Mouse (Mus musculus) hindbrain, embryonic 15.5 days (tissue): ENCODE results near the gene Slc26a5. TPM values are rescaled to one million over a fixed set of nuclear protein-coding genes. Genes with fewer than 3 reads are reported as not detected.

Experiments
- ATAC-seq: fragments of 200-750 bp; cut with Nextera tagmentation; 2 replicates; pipeline ENCODE4 v1.8.0; 2017; ENCODE audit warnings: low read depth, moderate number of reproducible peaks, moderate TSS enrichment; ENCODE audit not compliant: low FRiP score
- H3K27ac ChIP-seq: fragments of 300-500 bp; sonication (generic); replicated peaks from 2 replicates; pipeline ENCODE4 v1.5.1; 2015; ENCODE audit warnings: mild to moderate bottlenecking, inconsistent platforms
- H3K27me3 ChIP-seq: fragments of 300-500 bp; sonication (generic); 2 replicates; pipeline ENCODE4 v1.6.1; 2015; ENCODE audit warnings: control low read depth, inconsistent platforms
- H3K36me3 ChIP-seq: fragments of 300-500 bp; sonication (generic); 2 replicates; pipeline ENCODE4 v1.6.1; 2015; ENCODE audit warnings: control low read depth, inconsistent platforms
- H3K4me1 ChIP-seq: fragments of 300-500 bp; sonication (generic); replicated peaks from 2 replicates; pipeline ENCODE4 v1.6.1; 2015; ENCODE audit warnings: control low read depth, inconsistent platforms
- H3K4me2 ChIP-seq: fragments of 300-500 bp; sonication (generic); 2 replicates; pipeline ENCODE4 v1.6.1; 2015; ENCODE audit warnings: moderate library complexity, mild to moderate bottlenecking, inconsistent platforms
- H3K4me3 ChIP-seq: fragments of 300-500 bp; sonication (generic); 2 replicates; pipeline ENCODE4 v1.5.1; 2015; ENCODE audit warnings: mild to moderate bottlenecking, inconsistent platforms
- H3K9ac ChIP-seq: fragments of 300-500 bp; sonication (generic); 2 replicates; pipeline ENCODE4 v1.6.1; 2015; ENCODE audit warnings: inconsistent platforms
- H3K9me3 ChIP-seq: fragments of 300-500 bp; sonication (generic); 2 replicates; pipeline ENCODE4 v1.6.1; 2016; ENCODE audit warnings: control low read depth, inconsistent platforms
- WGBS: fragments of 180-500 bp; shearing (Covaris S2); methylation state at CpG from one replicate; pipeline ENCODE4 v1.1.7; 2015; 5-methylcytosine and 5-hydroxymethylcytosine counted together
- polyA plus RNA-seq: library from polyadenylated mRNA; unstranded; fragments of >200 nt; fragmentation: Nextera tagmentation; extraction: Ambion mirVana; gene quantifications from 2 replicates; pipeline ENCODE4 v1.2.1, GENCODE M21; 2015

The Slc26a5 gene
- 0.09 and 0.14 TPM in 2 replicates for polyA plus RNA-seq

DNA sequence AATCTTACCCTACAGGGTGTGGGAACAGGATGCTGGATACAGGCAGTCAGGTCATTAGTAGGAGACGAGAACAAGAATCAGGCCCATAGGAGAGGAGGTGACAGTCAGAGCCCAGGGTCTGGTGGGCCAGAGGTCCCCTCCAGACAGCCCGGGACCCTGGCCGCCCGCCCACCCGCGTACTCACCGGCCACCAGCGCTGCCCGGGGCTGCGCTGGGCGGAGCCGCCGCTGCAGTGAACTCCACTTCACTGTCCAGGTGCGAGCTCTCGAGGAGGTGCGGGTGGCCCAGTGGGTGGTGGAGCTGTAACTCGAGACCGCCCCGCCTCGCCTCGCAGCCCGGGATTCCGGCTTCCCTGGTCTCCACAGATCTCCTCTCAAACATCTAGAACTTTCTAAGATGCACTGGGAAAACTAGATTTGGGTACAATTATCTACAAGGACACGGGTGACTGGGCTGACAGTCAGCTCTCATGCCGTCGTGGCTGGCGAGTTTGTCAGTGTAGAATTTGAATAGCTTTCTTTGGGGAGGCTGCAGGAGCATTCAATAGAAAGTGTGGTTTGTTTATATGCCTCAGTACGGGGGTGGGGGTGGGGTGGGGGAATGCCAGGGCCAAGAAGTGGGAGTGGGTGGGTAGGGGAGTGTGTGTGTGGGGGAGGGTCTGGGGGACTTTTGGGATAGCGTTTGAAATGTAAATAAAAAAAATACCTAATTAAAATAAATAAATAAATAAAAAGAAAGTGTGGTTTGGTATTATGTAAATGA, at the start of gene Slc26a5:
Gene Slc26a5 (minus strand): TSS at position 259 of the 762 bp plus-strand sequence.
- H3K4me2 ChIP-seq = peak within 1 kb of the TSS; percentile 83
- WGBS = 1% methylated on average over 29 of the region's 29 CpGs
- peaks cover 13% of the 10 kb centered on the region for H3K4me1 ChIP-seq
- no peaks in the 10 kb centered on the region for H3K36me3 ChIP-seq
- H3K27ac ChIP-seq = no peak within 1 kb of the TSS; the same call in 1 of the 2 replicates
- H3K4me3 ChIP-seq = peak within 1 kb of the TSS; percentile 43
- H3K27me3 ChIP-seq = peaks cover 9% of the 10 kb centered on the region; the same call in 1 of the 2 replicates
- no peaks in the 10 kb centered on the region for H3K9me3 ChIP-seq
- 0 out of 2 replicates have a peak within 1 kb of the TSS, but pooled peaks have one; percentile 16 for H3K9ac ChIP-seq
- peak; percentile 80; the same call in 1 of the 2 replicates for ATAC-seq

GRCm38 (mm10) chr5:21914776-21915175, 49.4 kb upstream of the Slc26a5 start:
- 86% methylated on average over 3 of the region's 3 CpGs for WGBS
- Histone ChIP-seq H3K4me3 (no peak overlapping the region), H3K4me2 (no peak overlapping the region), H3K27me3 (no peaks in the 10 kb centered on the region), H3K9me3 (no peaks in the 10 kb centered on the region), H3K36me3 (no peaks in the 10 kb centered on the region), H3K27ac (no peak overlapping the region), H3K9ac (no peak overlapping the region), H3K4me1 (no peaks in the 10 kb centered on the region)
- ATAC-seq = no peak

- H3K4me3 ChIP-seq = no peak overlapping the region
- H3K36me3 ChIP-seq = no peaks in the 10 kb centered on the region
- H3K9ac ChIP-seq = no peak overlapping the region
- no peaks in the 10 kb centered on the region for H3K27me3 ChIP-seq
- 87% methylated on average over 23 of the region's 23 CpGs for WGBS
- no peak overlapping the region for H3K4me2 ChIP-seq
- no peak overlapping the region for H3K27ac ChIP-seq
- H3K9me3 ChIP-seq = no peaks in the 10 kb centered on the region
- ATAC-seq = no peak
- H3K4me1 ChIP-seq = no peaks in the 10 kb centered on the region
Observed at GRCm38 (mm10) chr5:21912835-21913530, 47.6 kb upstream of the Slc26a5 start.

GRCm38 (mm10) chr5:21910726-21911125, 45.3 kb upstream of the Slc26a5 start:
- no peaks in the 10 kb centered on the region for H3K27me3 ChIP-seq
- H3K4me2 ChIP-seq = no peak overlapping the region
- H3K9me3 ChIP-seq = no peaks in the 10 kb centered on the region
- H3K4me1 ChIP-seq = no peaks in the 10 kb centered on the region
- H3K36me3 ChIP-seq = no peaks in the 10 kb centered on the region
- no peak overlapping the region for H3K9ac ChIP-seq
- no peak for ATAC-seq
- H3K4me3 ChIP-seq = no peak overlapping the region
- no peak overlapping the region for H3K27ac ChIP-seq
- WGBS = 95% methylated on average over 12 of the region's 12 CpGs

- no peaks in the 10 kb centered on the region for H3K4me1 ChIP-seq
- ATAC-seq = no peak
- H3K36me3 ChIP-seq = no peaks in the 10 kb centered on the region
- no peak overlapping the region for H3K4me2 ChIP-seq
- H3K27ac ChIP-seq = no peak overlapping the region
- no peaks in the 10 kb centered on the region for H3K27me3 ChIP-seq
- no peak overlapping the region for H3K4me3 ChIP-seq
- no peaks in the 10 kb centered on the region for H3K9me3 ChIP-seq
- H3K9ac ChIP-seq = no peak overlapping the region
- 84% methylated on average over 3 of the region's 3 CpGs for WGBS
Observed at GRCm38 (mm10) chr5:21909713-21910112, 44.3 kb upstream of the Slc26a5 start.

DNA sequence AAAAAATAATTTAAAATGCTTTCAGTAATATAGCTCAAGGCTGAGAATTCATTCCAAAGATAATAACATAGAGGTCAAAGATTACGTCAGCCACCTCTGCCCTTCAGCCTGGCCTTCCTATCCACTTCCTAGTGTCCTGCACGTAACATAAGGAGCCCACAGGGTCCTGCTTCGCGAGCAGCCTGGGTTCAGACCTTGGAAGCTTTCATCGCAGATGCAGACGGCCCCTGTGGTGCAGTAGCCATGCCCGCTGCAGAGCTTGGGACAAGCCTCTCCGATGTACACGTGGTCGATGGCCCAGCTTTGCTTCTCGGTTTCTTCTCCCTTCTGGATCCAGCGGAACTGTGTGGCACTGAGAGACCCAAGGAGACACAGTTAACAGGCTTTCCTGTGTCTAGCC, 36.0 kb upstream of the Slc26a5 start:
- 72% methylated on average over 12 of the region's 12 CpGs for WGBS
- H3K4me2 ChIP-seq = no peak overlapping the region
- ATAC-seq = no peak
- H3K36me3 ChIP-seq = no peaks in the 10 kb centered on the region
- H3K9ac ChIP-seq = no peak overlapping the region
- no peak overlapping the region for H3K4me3 ChIP-seq
- H3K9me3 ChIP-seq = no peaks in the 10 kb centered on the region
- no peaks in the 10 kb centered on the region for H3K27me3 ChIP-seq
- H3K27ac ChIP-seq = no peak overlapping the region
- H3K4me1 ChIP-seq = 0 out of 2 replicates have a peak, but pooled peaks cover 7% of the 10 kb centered on the region

DNA sequence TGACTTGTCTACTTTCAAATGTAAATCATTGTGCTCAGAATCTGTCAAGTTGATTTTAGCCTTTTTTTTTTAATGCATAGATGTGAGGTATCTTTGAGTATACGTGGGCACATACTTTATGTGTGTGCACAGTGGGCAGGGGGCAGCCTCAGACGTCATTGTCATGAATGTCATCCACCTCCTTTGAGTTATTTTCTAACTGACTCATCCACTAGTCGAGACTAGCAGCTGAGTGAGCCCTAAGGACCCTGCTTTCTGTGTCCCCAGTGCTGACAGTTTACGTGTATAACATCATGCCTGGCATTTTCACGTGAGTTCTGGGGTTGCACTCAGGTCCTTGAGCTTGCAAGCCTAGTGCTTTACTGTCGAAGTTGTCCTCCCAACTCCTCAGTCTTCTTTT, 35.5 kb upstream of the Slc26a5 start:
- H3K27me3 ChIP-seq = no peaks in the 10 kb centered on the region
- H3K4me2 ChIP-seq = no peak overlapping the region
- ATAC-seq = no peak
- no peak overlapping the region for H3K4me3 ChIP-seq
- H3K36me3 ChIP-seq = no peaks in the 10 kb centered on the region
- H3K9ac ChIP-seq = no peak overlapping the region
- H3K27ac ChIP-seq = no peak overlapping the region
- 0 out of 2 replicates have a peak, but pooled peaks cover 7% of the 10 kb centered on the region for H3K4me1 ChIP-seq
- WGBS = 75% methylated on average over 6 of the region's 6 CpGs
- H3K9me3 ChIP-seq = no peaks in the 10 kb centered on the region

- Histone ChIP-seq H3K36me3 (no peaks in the 10 kb centered on the region), H3K4me3 (no peak overlapping the region), H3K4me1 (0 out of 2 replicates have a peak, but pooled peaks cover 7% of the 10 kb centered on the region), H3K27me3 (no peaks in the 10 kb centered on the region), H3K9me3 (no peaks in the 10 kb centered on the region), H3K4me2 (no peak overlapping the region), H3K9ac (no peak overlapping the region), H3K27ac (no peak overlapping the region)
- WGBS = 83% methylated on average over 6 of the region's 6 CpGs
- ATAC-seq = no peak
Observed at GRCm38 (mm10) chr5:21898875-21899274, 33.5 kb upstream of the Slc26a5 start.

GRCm38 (mm10) chr5:21896586-21896985, 31.2 kb upstream of the Slc26a5 start:
- Histone ChIP-seq H3K4me2 (no peak overlapping the region), H3K4me3 (no peak overlapping the region), H3K27ac (no peak overlapping the region), H3K27me3 (no peaks in the 10 kb centered on the region), H3K9me3 (no peaks in the 10 kb centered on the region), H3K36me3 (no peaks in the 10 kb centered on the region), H3K4me1 (0 out of 2 replicates have a peak, but pooled peaks cover 7% of the 10 kb centered on the region), H3K9ac (no peak overlapping the region)
- ATAC-seq = no peak
- 76% methylated on average over 14 of the region's 14 CpGs for WGBS

GRCm38 (mm10) chr5:21894168-21894567, 28.8 kb upstream of the Slc26a5 start:
- H3K27me3 ChIP-seq = no peaks in the 10 kb centered on the region
- H3K4me1 ChIP-seq = no peaks in the 10 kb centered on the region
- no peak overlapping the region for H3K27ac ChIP-seq
- H3K4me2 ChIP-seq = no peak overlapping the region
- ATAC-seq = no peak
- H3K9ac ChIP-seq = no peak overlapping the region
- H3K4me3 ChIP-seq = no peak overlapping the region
- no peaks in the 10 kb centered on the region for H3K36me3 ChIP-seq
- WGBS = 90% methylated on average over 3 of the region's 3 CpGs
- H3K9me3 ChIP-seq = no peaks in the 10 kb centered on the region

DNA sequence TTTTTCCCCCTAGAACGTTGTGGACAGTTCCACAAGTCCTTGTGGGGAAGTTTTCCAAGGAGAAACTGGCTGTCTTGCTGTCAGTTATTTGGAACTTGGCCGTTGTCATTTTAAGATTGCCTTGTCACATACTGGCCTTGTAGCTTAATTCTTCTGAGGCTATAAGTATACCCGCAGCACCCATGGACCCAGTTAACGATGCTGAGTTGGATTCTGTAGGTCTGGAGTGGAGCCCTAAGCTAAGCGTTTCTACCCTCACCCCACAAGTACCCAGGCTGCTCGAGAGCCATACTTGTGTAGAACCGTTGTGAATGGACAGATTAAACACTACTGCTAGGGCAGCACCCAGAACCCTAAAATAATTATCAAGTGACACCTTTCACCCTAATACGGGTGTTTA, 1.3 kb upstream of the Slc26a5 start:
- peaks cover 9% of the 10 kb centered on the region; the same call in 1 of the 2 replicates for H3K27me3 ChIP-seq
- H3K4me2 ChIP-seq = peak overlapping the region; percentile 83
- peaks cover 13% of the 10 kb centered on the region for H3K4me1 ChIP-seq
- no peak for ATAC-seq
- no peak overlapping the region for H3K27ac ChIP-seq
- 75% methylated on average over 8 of the region's 8 CpGs for WGBS
- no peak overlapping the region for H3K9ac ChIP-seq
- H3K9me3 ChIP-seq = no peaks in the 10 kb centered on the region
- H3K4me3 ChIP-seq = no peak overlapping the region
- no peaks in the 10 kb centered on the region for H3K36me3 ChIP-seq

DNA sequence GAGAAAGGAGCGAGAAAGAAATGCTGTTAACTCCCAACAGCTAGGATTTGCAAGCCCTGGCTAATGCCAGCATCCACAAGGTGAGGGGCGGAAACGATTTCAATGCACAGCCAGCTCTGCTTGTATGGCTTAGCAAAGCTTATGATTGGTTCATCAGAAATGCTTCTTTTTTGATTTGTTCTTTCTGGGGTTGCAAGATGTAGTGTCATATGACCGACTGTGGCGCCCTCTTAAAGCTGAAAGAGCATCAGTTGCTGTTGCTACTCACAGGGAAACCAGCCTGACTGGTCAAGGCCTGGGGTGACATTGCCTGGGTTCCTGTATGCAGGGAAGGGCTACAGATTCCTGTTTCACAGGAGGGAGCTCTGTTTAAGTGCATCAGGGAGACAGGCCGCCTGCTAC, 908 bp upstream of the Slc26a5 start:
- Histone ChIP-seq H3K4me1 (peaks cover 13% of the 10 kb centered on the region), H3K27ac (no peak overlapping the region; the same call in 1 of the 2 replicates), H3K4me3 (peak overlapping the region; percentile 43), H3K9me3 (no peaks in the 10 kb centered on the region), H3K4me2 (peak overlapping the region; percentile 83), H3K27me3 (peaks cover 9% of the 10 kb centered on the region; the same call in 1 of the 2 replicates), H3K9ac (0 out of 2 replicates have a peak overlapping the region, but pooled peaks have one; percentile 16), H3K36me3 (no peaks in the 10 kb centered on the region)
- 9% methylated on average over 6 of the region's 6 CpGs for WGBS
- peak; percentile 90 for ATAC-seq
